Mouse (Mus musculus) embryonic facial prominence, embryonic 15.5 days (tissue): ENCODE data around the gene 1700025F22Rik. TPM values are rescaled to one million over a fixed set of nuclear protein-coding genes. Genes with fewer than 3 reads are reported as not detected.
"Not testable (repeated sequence)": the region's sequence is repeated elsewhere in the genome, so short reads cannot be mapped to it uniquely, and the experiment has no call there.

Experiments
- ATAC-seq: fragments of 200-750 bp; cut with Nextera tagmentation; 2 replicates; pipeline ENCODE4 v1.8.0; 2017; ENCODE audit warnings: low read depth, moderate TSS enrichment; ENCODE audit not compliant: insufficient number of reproducible peaks, low FRiP score, low TSS enrichment
- H3K27ac ChIP-seq: fragments of 300-500 bp; sonication (generic); replicated peaks from 2 replicates; pipeline ENCODE4 v1.5.1; 2015; ENCODE audit warnings: mild to moderate bottlenecking, inconsistent platforms
- H3K27me3 ChIP-seq: fragments of 300-500 bp; sonication (generic); 2 replicates; pipeline ENCODE4 v1.6.1; 2015; ENCODE audit warnings: inconsistent platforms
- H3K36me3 ChIP-seq: fragments of 300-500 bp; sonication (generic); 2 replicates; pipeline ENCODE4 v1.6.1; 2015; ENCODE audit warnings: mild to moderate bottlenecking, inconsistent platforms
- H3K4me1 ChIP-seq: fragments of 300-500 bp; sonication (generic); 2 replicates; pipeline ENCODE4 v1.6.1; 2015; ENCODE audit warnings: inconsistent platforms
- H3K4me2 ChIP-seq: fragments of 300-500 bp; sonication (generic); replicated peaks from 2 replicates; pipeline ENCODE4 v1.6.1; 2015; ENCODE audit warnings: mild to moderate bottlenecking, inconsistent platforms
- H3K4me3 ChIP-seq: fragments of 300-500 bp; sonication (generic); replicated peaks from 2 replicates; pipeline ENCODE4 v1.5.1; 2015; ENCODE audit warnings: mild to moderate bottlenecking, inconsistent platforms
- H3K9ac ChIP-seq: fragments of 300-500 bp; sonication (generic); 2 replicates; pipeline ENCODE4 v1.6.1; 2015; ENCODE audit warnings: inconsistent platforms
- H3K9me3 ChIP-seq: fragments of 300-500 bp; sonication (generic); replicated peaks from 2 replicates; pipeline ENCODE4 v1.6.1; 2016; ENCODE audit warnings: inconsistent platforms
- WGBS: fragments of 180-500 bp; shearing (Covaris S2); methylation state at CpG from one replicate; pipeline ENCODE4 v1.1.7; 2015; 5-methylcytosine and 5-hydroxymethylcytosine counted together
- polyA plus RNA-seq: library from polyadenylated mRNA; unstranded; fragments of >200 nt; fragmentation: Nextera tagmentation; extraction: Ambion mirVana; gene quantifications from 2 replicates; pipeline ENCODE4 v1.2.1, GENCODE M21; 2015

The 1700025F22Rik gene
- polyA plus RNA-seq, 1 experiment from 2014 or later: not detected

DNA sequence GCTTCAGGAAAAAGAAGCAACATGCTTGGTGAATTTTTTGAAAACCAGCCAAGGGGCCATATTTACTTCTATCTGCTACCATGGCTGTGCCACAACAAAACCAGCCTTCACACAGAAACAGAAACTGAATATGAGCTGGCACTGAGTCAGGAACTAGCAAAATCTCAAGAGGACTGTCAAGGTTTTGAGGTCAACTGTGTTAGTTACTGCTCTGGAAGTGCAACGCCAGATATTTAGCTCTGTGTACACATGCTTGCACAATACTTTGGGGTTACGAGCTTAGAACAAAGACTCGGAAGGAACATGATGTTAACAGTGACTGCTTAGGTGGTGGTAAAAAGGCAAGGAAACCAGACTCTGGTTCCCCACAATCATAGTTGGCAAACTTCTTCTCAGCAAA is 57.4 kb downstream of the 1700025F22Rik start:
- no peak for ATAC-seq
- no peak overlapping the region for H3K9ac ChIP-seq
- WGBS: 81% methylated on average over 3 of the region's 3 CpGs

DNA sequence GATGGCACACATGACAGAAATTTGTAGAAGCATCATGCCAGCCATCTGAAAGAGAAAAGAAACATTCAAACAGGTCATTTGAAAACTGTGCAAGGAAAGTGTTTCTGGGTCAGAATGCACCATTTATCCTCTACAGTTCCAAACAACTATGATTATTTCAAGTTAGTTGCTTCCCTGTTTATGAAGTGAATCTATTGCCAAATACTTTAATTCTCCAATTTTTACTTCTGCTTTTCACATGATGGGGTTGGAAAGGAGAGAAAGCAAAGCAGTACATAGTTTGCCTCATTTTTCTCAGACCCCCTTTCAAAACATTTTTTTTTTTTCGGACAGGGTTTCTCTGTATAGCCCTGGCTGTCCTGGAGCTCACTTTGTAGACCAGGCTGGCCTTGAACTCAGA is 63.2 kb downstream of the 1700025F22Rik start:
- H3K4me3 ChIP-seq: no peak overlapping the region
- ATAC-seq: no peak
- H3K27ac ChIP-seq: no peak overlapping the region
- no peaks in the 10 kb centered on the region for H3K9me3 ChIP-seq
- H3K9ac ChIP-seq: no peak overlapping the region
- WGBS: 86% methylated on average over 1 of the region's 1 CpGs
- H3K36me3 ChIP-seq: no peaks in the 10 kb centered on the region
- no peaks in the 10 kb centered on the region for H3K27me3 ChIP-seq
- no peak overlapping the region for H3K4me2 ChIP-seq
- H3K4me1 ChIP-seq: no peaks in the 10 kb centered on the region

More for the DNA sequence above, 57.4 kb downstream of the 1700025F22Rik start:
- H3K27me3 ChIP-seq: no peaks in the 10 kb centered on the region
- no peak overlapping the region for H3K4me2 ChIP-seq
- no peak overlapping the region for H3K27ac ChIP-seq
- no peak overlapping the region for H3K4me3 ChIP-seq
- no peaks in the 10 kb centered on the region for H3K4me1 ChIP-seq
- H3K9me3 ChIP-seq: no peaks in the 10 kb centered on the region
- no peaks in the 10 kb centered on the region for H3K36me3 ChIP-seq

DNA sequence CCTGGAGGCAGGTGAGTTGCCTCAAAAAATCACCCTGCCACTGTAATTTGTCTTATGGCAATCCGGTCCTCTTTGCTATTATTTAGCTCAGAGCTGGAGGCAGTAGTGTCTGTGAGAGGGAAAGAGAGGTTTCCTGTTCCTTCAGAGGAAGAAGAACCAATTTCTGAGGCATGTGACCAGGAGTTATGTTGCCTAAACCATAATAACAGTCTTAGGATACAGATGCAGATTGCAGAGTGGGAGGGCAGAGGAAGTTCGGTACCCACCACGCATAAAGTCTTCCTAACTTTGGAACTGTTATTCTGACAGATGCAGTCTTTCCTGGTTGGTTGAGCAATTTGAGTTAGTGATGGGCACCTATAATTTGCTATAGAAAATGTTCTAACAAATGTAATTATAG is 66.7 kb downstream of the 1700025F22Rik start:
- Histone ChIP-seq H3K27me3 (peaks cover 3% of the 10 kb centered on the region; the same call in 1 of the 2 replicates), H3K36me3 (no peaks in the 10 kb centered on the region), H3K4me2 (no peak overlapping the region), H3K27ac (no peak overlapping the region), H3K9me3 (no peaks in the 10 kb centered on the region), H3K9ac (no peak overlapping the region), H3K4me1 (no peaks in the 10 kb centered on the region), H3K4me3 (no peak overlapping the region)
- WGBS: 70% methylated on average over 3 of the region's 3 CpGs
- no peak for ATAC-seq

DNA sequence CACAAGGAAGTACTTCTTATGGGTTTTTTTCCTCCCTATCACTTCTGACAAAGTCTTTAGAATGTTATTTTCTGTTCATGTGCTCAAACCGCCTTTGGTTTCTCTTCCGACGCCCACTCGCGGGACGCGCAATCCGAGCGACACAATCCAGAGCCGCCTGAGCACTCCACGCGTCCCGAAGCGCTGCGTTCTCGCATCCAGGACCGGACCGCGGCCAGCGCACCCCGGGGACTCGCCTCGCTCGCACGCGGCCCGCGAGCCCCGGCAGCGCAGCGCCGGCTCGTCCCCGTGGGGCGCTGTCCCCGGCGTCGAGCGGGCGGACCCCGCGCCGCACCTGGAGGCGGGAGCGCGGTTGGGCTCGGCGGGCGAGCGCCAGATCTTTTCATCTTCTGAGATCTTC is 73.0 kb downstream of the 1700025F22Rik start:
- 3% methylated on average over 50 of the region's 50 CpGs for WGBS
- not testable (repeated sequence) for H3K9ac ChIP-seq, H3K9me3 ChIP-seq, ATAC-seq, H3K36me3 ChIP-seq, H3K27me3 ChIP-seq, H3K4me1 ChIP-seq, H3K27ac ChIP-seq
- Histone ChIP-seq H3K4me3 (peak overlapping the region; percentile 32), H3K4me2 (peak overlapping the region; percentile 54)

Other genes starting within 250 kb of the 1700025F22Rik start
- gene Zp1, start 244.7 kb downstream of the 1700025F22Rik start, polyA plus RNA-seq: not detected in 2 replicates
- gene Ptgdr2, start 228.2 kb downstream of the 1700025F22Rik start, polyA plus RNA-seq: 0.07 and 0.08 TPM in 2 replicates
- 26.3 and 27.3 TPM in 2 replicates for gene Ccdc86, start 216.1 kb downstream of the 1700025F22Rik start, polyA plus RNA-seq
- gene Ms4a10, start 190.7 kb downstream of the 1700025F22Rik start, polyA plus RNA-seq: 0.32 and 1.1 TPM in 2 replicates
- not detected in 2 replicates for gene Ms4a15, start 172.1 kb downstream of the 1700025F22Rik start, polyA plus RNA-seq
- not detected in 2 replicates for gene Ms4a18, start 147.3 kb downstream of the 1700025F22Rik start, polyA plus RNA-seq
- not detected in 2 replicates for gene Ms4a8a, start 84.2 kb downstream of the 1700025F22Rik start, polyA plus RNA-seq
- gene 1700017D01Rik, start 34.4 kb downstream of the 1700025F22Rik start, polyA plus RNA-seq: not detected in 2 replicates
- gene Ms4a13, start 31.4 kb upstream of the 1700025F22Rik start, polyA plus RNA-seq: not detected in 2 replicates
- not detected in 2 replicates for gene Ms4a12, start 67.1 kb upstream of the 1700025F22Rik start, polyA plus RNA-seq
- not detected in 2 replicates for gene Ms4a1, start 100.9 kb upstream of the 1700025F22Rik start, polyA plus RNA-seq
- not detected in 2 replicates for gene Ms4a5, start 118.6 kb upstream of the 1700025F22Rik start, polyA plus RNA-seq
- 0.08 and 0.17 TPM in 2 replicates for gene Ms4a14, start 149.1 kb upstream of the 1700025F22Rik start, polyA plus RNA-seq
- 11.1 and 11.2 TPM in 2 replicates for gene Ms4a7, start 170.8 kb upstream of the 1700025F22Rik start, polyA plus RNA-seq
- 10.3 and 13.0 TPM in 2 replicates for gene Ms4a4a, start 210.2 kb upstream of the 1700025F22Rik start, polyA plus RNA-seq
- gene Ms4a4c, start 239.4 kb upstream of the 1700025F22Rik start, polyA plus RNA-seq: 1.1 and 1.8 TPM in 2 replicates